Mouse (Mus musculus): ENCODE measurements around the gene Avpi1.

Gene Avpi1

DNA sequence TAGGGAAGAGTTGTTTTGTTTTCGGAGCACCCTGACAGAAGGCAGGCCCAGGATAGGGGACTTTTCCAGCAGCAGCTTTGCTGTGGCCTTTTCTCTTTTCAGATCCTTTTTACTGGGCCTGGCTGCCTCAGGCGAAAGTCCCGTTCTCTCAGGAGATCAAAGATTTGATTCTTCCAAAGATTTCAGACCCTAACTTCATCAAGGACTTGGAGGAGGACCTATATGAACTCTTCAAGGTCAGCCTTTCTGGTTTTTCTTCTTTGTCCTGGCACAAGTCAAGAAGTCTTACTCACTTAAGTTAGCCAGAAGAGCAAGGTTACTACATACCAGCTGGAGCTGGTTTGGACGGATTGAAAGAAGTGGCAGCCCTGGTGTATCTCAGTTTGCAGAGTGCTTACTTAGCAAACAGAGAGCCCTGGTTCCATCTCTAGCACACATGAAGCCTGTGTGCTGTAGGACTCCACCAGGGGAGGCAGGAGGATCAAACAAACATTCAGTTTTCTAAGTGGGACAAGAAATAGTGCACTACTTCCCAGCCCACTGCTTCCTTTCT is 13.0 kb downstream of the Avpi1 start:
- in situ Hi-C loops (cut with MboI, MseI) = no loop called here

DNA sequence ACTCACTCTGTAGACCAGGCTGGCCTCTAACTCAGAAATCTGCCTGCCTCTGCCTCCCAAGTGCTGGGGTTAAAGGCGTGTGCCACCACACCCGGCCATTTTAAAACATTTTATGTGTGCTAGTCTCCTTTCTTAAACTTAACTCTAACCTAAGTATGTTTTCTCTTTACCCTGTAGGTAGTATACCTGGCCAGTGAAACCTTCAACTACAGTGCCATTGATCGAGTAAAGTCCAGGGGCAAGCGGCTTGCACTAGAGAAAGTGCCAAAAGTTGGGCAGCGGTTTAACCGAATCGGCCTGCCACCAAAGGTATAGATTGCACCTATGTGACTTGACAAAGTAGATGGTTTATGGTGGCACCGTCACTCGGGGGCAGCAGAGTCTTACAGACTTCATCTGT is 24.2 kb downstream of the Avpi1 start:
- in situ Hi-C loops (cut with MboI, MseI) = loop anchor here (10.0 kb wide), 1 partner anchor 780 kb away; no protein-coding TSS in a partner anchor

DNA sequence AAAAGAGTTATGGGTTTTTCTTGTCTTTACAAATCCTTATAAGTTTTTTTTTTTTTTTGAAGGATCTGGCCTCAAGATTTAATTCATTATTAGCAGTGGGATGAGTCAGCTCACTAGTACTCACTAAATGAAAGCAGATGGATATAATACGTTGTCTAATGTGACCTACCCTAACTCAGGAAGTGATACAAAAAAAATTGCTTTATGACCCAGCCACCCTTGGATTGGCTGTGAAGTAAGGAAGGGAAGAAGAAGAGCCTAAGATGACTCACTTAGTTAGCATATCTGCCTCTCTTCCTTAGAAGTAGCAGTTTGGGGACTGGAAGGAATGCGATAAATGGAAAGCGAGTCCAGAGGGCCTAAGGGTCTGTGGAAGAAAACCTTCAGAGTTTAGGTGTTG is 29.5 kb downstream of the Avpi1 start:
- in situ Hi-C loops (cut with MboI, MseI) = loop anchor here (10.0 to 25.0 kb wide), 2 partner anchors 413 to 1515 kb away; partner anchors contain the start of genes Aldh18a1 and R3hcc1l

DNA sequence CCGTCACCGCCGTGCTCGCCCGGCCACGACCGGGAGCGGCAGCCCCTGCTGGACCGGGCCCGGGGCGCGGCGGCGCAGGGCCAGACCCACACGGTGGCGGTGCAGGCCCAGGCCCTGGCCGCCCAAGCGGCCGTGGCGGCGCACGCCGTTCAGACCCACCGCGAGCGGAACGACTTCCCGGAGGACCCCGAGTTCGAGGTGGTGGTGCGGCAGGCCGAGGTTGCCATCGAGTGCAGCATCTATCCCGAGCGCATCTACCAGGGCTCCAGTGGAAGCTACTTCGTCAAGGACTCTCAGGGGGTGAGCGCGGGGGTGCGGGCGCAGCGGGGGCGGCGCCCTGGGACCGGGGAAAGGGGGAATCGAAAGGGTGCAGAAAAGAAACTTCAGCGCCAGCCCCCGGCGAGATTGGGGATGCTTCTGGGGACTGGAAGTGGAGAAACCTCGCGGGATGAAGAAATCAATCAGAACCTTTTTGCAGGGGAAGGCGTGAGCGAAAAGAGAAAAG is 38.2 kb downstream of the Avpi1 start:
- in situ Hi-C loops (cut with MboI, MseI) = loop anchor here (10.0 to 25.0 kb wide), 2 partner anchors 422 to 1506 kb away; partner anchors contain the start of genes Aldh18a1 and R3hcc1l

DNA sequence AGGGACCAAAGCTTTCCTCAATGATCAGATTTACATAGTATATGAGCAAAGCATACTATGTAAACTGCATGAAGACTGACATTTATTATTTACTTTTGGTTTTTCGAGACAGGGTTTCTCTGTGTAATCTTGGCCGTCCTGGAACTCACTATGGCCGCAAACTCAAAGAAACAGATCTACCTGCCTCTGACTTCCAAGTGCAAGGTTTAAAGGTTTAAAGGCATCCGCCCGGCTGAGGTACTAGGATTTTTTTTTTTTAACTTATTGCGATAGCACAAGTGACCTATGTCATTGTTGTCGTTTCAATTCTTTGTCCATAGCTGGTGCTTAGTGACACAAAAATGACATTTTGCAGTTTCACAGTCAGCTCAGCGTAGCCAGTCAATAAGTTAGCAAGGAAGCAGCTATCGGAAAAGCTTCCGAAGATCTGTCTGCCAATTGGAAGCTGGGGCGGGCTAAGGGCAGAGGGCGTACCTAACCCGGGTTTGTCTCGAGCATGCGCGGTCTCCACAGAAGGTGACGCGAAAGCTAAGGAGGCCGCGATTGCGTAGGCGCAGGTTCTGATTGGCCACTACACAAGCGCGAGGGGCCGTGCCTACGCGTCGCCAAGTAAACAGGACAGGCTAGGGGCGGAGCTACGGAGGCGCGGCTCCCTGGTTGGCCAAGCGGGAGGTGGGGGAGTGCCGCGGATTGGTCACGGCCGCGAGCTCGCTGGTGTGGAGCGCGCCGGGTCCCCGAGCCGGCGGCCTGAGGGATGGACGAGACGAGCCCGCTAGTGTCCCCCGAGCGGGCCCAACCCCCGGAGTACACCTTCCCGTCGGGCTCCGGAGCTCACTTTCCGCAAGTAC is 38.9 kb downstream of the Avpi1 start, which contains the start of gene Pi4k2a:
Gene Pi4k2a (plus strand): TSS at position 723 of the 848 bp plus-strand sequence.
- in situ Hi-C loops (cut with MboI, MseI) = loop anchor here (10.0 to 25.0 kb wide), 2 partner anchors 422 to 1505 kb away; partner anchors contain the start of genes Aldh18a1 and R3hcc1l

DNA sequence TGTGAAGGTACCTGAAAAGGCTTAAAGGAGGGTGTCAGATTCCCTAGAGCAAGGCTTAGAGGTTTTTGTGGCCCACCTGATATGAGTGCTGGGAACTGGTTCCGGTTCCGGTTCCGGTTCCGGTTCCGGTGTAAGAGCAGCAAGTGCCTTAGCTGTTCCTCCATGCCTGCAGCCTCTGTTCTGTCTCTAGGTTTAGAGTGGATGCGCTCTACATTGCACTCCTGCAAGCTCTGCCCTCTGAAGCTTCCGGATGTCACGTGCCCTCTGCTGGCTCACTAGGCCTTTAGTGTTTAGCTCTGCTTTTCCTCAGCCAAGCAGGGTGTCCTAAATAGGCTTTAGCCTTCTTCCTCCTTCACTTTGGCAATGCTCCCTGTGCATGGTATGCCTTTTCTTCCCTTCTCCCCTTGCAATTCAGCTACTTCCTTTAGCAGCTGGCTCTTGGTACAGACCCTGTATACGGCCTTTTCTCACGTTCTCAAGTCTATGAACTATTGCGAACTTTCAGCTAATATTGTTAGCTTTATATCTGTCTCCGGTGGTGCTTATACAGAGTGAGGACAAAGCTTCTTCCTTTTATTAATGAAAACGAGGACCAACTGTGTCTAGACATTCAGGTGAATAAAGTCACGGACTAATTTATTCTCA is 39.6 kb downstream of the Avpi1 start:
- in situ Hi-C loops (cut with MboI, MseI) = loop anchor here (25.0 kb wide), 1 partner anchor 423 kb away; the partner anchor contains the start of gene R3hcc1l

DNA sequence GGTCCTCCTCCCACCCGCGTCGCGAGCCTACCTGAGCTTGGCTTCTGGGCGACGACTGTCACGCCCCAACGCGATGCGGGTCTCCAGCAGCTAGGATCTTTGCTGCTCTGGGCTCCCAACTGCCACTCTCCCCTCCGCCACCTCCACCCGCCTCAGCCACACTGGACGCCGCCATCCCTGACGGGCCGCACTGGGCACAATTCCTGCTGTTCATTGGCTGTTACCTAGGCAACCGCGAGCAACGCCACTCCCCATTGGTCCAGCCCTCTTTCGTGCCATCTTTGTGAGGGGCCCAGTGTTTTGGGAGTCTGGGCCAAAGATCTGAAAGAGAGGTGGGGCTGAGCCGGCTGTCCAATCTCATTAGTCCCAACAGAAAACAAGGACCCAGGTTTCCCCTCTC is 42.7 kb downstream of the Avpi1 start, which contains the start of gene Morn4:
Gene Morn4 (minus strand): TSS at position 192 of the 400 bp plus-strand sequence.
- in situ Hi-C loops (cut with MboI, MseI) = loop anchor here (25.0 kb wide), 1 partner anchor 426 kb away; the partner anchor contains the start of gene R3hcc1l

DNA sequence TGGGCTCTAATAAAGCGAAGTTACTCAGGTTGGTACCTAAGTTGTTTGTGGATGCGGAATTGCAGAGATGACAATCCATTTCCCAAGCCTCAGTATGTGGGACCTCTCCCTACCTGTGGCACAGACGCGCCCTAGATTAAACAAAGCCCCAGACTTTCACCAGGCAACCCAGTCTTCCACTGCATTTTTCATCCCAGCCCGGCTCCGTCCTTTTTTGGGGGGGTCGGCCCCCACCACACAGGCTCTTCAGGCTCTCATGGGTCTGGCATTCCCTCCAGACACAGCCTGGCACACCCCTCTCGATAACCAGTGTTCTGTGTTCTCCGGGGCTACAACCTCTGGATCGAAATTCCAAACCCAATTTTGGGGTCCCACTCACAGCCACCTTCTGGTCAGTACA is 43.2 kb downstream of the Avpi1 start:
- in situ Hi-C loops (cut with MboI, MseI) = loop anchor here (25.0 kb wide), 1 partner anchor 427 kb away; the partner anchor contains the start of gene R3hcc1l

DNA sequence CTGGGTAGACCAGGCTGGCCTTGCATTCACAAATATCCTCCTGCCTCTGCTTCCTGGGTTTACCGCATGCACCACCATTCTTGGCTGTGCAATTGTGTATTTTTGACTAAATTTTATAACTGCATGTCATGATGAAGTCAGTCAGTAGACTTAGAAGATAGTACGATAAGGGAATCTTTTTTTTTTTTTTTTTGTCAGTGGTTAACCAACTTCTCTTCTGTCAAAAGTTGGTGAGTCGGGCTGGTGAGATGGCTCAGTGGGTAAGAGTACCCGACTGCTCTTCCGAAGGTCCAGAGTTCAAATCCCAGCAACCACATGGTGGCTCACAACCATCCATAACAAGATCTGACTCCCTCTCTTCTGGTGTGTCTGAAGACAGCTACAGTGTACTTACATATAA is 47.2 kb downstream of the Avpi1 start:
- in situ Hi-C loops (cut with MboI, MseI) = loop anchor here (25.0 kb wide), 1 partner anchor 431 kb away; the partner anchor contains the start of gene R3hcc1l

DNA sequence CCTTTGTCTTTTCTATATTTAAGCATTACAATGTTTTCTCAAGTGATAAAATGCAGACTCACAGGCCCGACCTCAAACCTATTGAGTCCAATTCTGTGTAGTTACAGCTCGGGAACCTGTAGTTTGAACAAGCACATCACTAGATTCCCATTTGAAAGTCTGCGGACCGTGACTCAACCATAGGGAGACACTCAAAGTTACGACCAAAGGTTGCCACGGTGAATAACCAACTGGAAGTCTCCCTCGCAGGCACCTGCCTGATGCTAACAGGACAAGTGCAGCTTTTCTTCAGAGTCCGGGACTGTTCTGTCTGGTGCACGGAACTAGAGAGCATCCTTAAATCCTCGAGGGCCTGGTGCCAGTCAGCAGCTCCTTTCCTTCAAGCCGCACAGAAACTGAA is 48.4 kb downstream of the Avpi1 start:
- in situ Hi-C loops (cut with MboI, MseI) = loop anchor here (25.0 kb wide), 1 partner anchor 432 kb away; the partner anchor contains the start of gene R3hcc1l

DNA sequence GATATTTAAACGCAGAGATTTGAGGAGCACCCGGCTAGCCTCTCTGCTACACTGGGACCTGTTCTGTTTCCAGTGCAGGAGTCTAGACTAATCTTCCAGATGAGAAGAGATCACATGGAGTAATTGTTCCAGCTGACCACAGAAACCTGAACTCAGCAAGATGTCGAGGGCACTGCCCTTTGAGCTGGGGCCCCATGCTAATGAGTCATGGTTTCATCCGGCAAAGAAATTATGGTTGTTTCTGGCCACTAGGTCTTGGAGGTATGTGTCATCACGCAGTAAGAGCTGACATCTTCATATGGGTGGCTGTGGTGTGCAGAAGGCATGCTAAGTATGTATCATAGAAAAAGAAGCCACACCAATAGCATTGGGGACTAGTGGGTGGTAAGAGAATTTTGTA is 48.9 kb downstream of the Avpi1 start:
- in situ Hi-C loops (cut with MboI, MseI) = loop anchor here (25.0 kb wide), 1 partner anchor 432 kb away; the partner anchor contains the start of gene R3hcc1l

DNA sequence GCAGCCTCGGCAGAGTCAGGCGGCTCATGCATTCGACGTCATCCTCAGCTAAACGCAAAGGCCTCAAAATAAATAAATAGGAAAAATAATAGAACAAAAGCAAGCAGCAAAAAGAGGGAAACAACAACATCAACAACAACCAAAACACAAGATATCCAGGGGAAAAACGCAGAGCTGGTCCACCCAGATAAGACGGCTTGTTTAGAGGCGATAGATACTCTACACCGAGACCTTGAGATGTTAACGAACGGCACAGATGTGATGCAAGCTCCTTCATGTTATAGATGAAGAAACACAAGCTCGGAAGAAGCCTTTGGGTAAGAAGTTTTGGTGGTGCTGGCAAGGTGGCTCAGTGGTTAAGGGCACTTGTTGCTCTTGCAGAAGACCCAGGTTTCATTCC is 49.9 kb downstream of the Avpi1 start:
- in situ Hi-C loops (cut with MboI, MseI) = loop anchor here (25.0 kb wide), 1 partner anchor 433 kb away; the partner anchor contains the start of gene R3hcc1l

DNA sequence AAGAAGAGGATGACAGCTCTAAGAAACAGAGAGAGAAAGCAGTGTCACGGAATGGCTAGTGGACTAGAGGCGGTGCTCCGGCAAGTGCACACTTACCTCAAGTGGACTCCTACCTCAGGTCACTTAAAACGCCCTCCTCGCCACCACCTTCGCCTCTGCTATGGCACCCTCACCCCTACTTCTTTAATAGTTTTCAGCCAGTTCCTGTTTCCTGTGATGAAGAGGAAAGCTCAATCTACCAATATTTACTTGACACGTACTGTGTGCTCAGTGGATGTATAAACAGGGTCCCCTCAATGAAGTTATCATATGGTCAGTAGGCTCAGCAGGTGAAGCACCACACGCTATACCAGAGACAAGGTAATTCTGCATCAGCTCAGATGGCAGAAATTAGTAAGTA is 50.3 kb downstream of the Avpi1 start:
- in situ Hi-C loops (cut with MboI, MseI) = loop anchor here (25.0 kb wide), 1 partner anchor 434 kb away; the partner anchor contains the start of gene R3hcc1l

DNA sequence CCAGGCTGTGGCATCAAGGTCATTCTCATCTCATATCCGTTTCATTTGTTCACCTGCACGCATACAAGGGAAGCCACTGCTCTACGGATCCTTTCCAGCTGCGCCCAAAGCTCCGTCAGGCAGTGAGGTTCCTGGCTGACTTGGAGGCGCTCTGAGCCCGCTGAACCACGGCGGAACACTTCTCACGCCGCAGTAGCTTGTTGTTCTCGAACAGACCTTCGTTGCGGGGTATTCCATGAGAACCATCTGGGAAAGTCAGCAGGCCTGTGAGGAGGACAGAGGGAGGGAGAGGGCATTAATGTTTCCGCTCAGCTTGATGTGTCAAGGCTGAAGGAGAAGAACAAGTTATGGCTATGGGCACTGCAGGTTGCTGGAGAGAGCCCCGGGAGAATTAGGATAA is 52.9 kb downstream of the Avpi1 start:
- in situ Hi-C loops (cut with MboI, MseI) = loop anchor here (25.0 kb wide), 1 partner anchor 436 kb away; the partner anchor contains the start of gene R3hcc1l

DNA sequence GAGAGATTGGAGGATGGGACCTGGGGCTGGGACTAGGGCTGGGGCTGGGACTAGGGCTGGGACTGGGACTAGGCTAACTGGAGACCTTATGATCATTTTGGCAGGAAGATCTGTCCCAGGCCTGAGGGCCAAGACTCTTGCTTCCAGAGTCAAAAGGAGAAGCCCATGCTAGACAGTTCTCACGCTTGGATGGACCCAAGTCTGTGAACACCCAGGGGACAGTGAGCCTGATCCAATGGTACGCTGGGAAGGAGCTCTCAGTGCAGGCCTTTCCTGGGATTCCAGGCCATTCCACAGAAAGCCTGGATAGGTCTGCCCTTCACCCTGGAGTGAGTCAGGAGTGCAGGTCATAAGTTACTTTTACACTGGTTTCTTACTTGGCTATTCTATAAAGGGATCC is 53.8 kb downstream of the Avpi1 start:
- in situ Hi-C loops (cut with MboI, MseI) = loop anchor here (25.0 kb wide), 1 partner anchor 437 kb away; the partner anchor contains the start of gene R3hcc1l

Measured in T-helper 2 cell (primary cell).